Mouse (Mus musculus): ENCODE measurements around the gene Btbd35f6. TPM values are rescaled to one million over a fixed set of nuclear protein-coding genes. Genes with fewer than 3 reads are reported as not detected.

Btbd35f6 gene
- polyA plus RNA-seq (2015; fragmentation: Nextera tagmentation; extraction: Ambion mirVana) = not detected in 2 replicates

DNA sequence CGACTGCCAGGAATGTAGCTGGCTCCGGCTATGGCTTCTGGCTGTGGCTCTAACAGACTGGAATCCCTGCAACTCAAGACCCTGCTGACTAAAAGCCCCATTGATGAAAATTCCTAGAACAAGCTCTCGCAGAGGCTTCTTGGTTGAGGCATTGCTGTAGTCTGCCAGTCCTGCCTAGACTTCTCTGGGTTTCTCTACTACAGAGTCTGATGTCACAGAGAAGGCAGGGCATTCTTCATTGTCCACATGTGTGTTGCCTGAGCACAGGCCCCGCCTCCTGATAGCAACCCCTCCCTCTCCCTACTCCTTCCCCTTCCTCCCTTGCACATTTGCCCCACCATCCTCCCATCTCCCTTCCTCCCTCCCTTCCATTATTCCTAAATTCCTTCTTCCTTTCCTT lies at the start of gene Btbd35f6:
Gene Btbd35f6, minus strand, starts transcription at position 101 of the 400 bp plus-strand sequence.

GRCm38 (mm10) chrX:33986716-33987115 lies 30.4 kb upstream of the Btbd35f6 start, which contains the start of gene Gm21870:
Gene Gm21870, minus strand, starts transcription at chrX:33986816.

Other genes with a start within 250 kb of the Btbd35f6 start
- not detected in 2 replicates for gene Gm21870, start 30.3 kb upstream of the Btbd35f6 start, polyA plus RNA-seq (2015; fragmentation: Nextera tagmentation; extraction: Ambion mirVana)
- not detected in 2 replicates for gene Btbd35f9, start 205.0 kb upstream of the Btbd35f6 start, polyA plus RNA-seq (2015; fragmentation: Nextera tagmentation; extraction: Ambion mirVana)